Mouse (Mus musculus) C2C12 (cell line): Measurements from ENCODE around the gene Hist1h3b. TPM values are rescaled to one million over a fixed set of nuclear protein-coding genes. Genes with fewer than 3 reads are reported as not detected.
"Not testable (repeated sequence)": the region's sequence is repeated elsewhere in the genome, so short reads cannot be mapped to it uniquely, and the experiment has no call there.

Source experiments
- H3K27me3 ChIP-seq: one replicate; pipeline ENCODE4 v1.6.1; 2011; ENCODE audit not compliant: control insufficient read depth, insufficient read depth, insufficient read length
- H3K36me3 ChIP-seq: one replicate; pipeline ENCODE4 v1.6.1; 2011; ENCODE audit not compliant: control insufficient read depth, insufficient read depth
- H3K4me3 ChIP-seq: one replicate; pipeline ENCODE4 v1.5.1; 2011; ENCODE audit warnings: mild to moderate bottlenecking, control low read depth; ENCODE audit not compliant: poor library complexity, insufficient read depth, severe bottlenecking
- H3K79me2 ChIP-seq: one replicate; pipeline ENCODE4 v1.6.1; 2011; ENCODE audit not compliant: control insufficient read depth, insufficient read depth
- H3K79me3 ChIP-seq: one replicate; pipeline ENCODE4 v1.6.1; 2011; ENCODE audit warnings: low read depth, control low read depth
- H3ac ChIP-seq: one replicate; pipeline ENCODE3; 2011; ENCODE audit warnings: low read depth; ENCODE audit not compliant: control insufficient read depth, insufficient read length
- CEBPB ChIP-seq: IDR thresholded peaks from one replicate; pipeline ENCODE4 v1.6.1; 2011; ENCODE audit warnings: low read depth, mild to moderate bottlenecking, control low read depth, moderate library complexity
- CTCF ChIP-seq: IDR thresholded peaks from one replicate; pipeline ENCODE4 v1.5.1; 2011; ENCODE audit not compliant: control insufficient read depth, insufficient read depth, insufficient read length
- FOSL1 ChIP-seq: IDR thresholded peaks from one replicate; pipeline ENCODE4 v1.8.0; 2011; ENCODE audit warnings: mild to moderate bottlenecking, low read length; ENCODE audit not compliant: poor library complexity, insufficient read depth, severe bottlenecking
- MAX ChIP-seq: IDR thresholded peaks from one replicate; pipeline ENCODE4 v1.6.1; 2011; ENCODE audit warnings: mild to moderate bottlenecking, control low read depth
- MYOD1 ChIP-seq: IDR thresholded peaks from one replicate; pipeline ENCODE4 v1.6.1; 2011; ENCODE audit warnings: low read depth; ENCODE audit not compliant: control insufficient read depth, insufficient read length
- MYOG ChIP-seq: IDR thresholded peaks from one replicate; pipeline ENCODE4 v1.6.1; 2011; ENCODE audit not compliant: control insufficient read depth, insufficient read length; ENCODE audit errors: extremely low read depth
- USF1 ChIP-seq: IDR thresholded peaks from one replicate; pipeline ENCODE4 v1.6.1; 2011; ENCODE audit warnings: low read depth, mild to moderate bottlenecking, control low read depth, moderate library complexity
- polyA plus RNA-seq: library from polyadenylated mRNA; unstranded; fragments of >200 nt; fragmentation: generic; extraction: Trizol; gene quantifications from one replicate; pipeline ENCODE4 v1.2.1, GENCODE M21; 2012; ENCODE audit warnings: missing spikeins

The Hist1h3b gene
- polyA plus RNA-seq, 1 experiment: 2.0 TPM

- H3K36me3 ChIP-seq: no peaks in the 10 kb centered on the region
- no peaks in the 10 kb centered on the region for H3K79me3 ChIP-seq
- H3K27me3 ChIP-seq: no peaks in the 10 kb centered on the region
- no peak overlapping the region for H3ac ChIP-seq
- H3K4me3 ChIP-seq: peak overlapping the region; percentile 23
- TF ChIP-seq CTCF (no peak), MYOG (no peak), CEBPB (no peak), USF1 (no peak), MYOD1 (no peak), MAX (no peak), FOSL1 (no peak)
- H3K79me2 ChIP-seq: no peaks in the 10 kb centered on the region
These were observed 12.5 kb downstream of the Hist1h3b start for GRCm38 (mm10) chr13:23764324-23765171.

- Histone ChIP-seq H3K36me3 (no peaks in the 10 kb centered on the region), H3ac (no peak overlapping the region), H3K79me3 (no peaks in the 10 kb centered on the region), H3K27me3 (no peaks in the 10 kb centered on the region), H3K79me2 (no peaks in the 10 kb centered on the region), H3K4me3 (no peak overlapping the region)
- TF ChIP-seq MYOD1 (no peak), FOSL1 (no peak), CEBPB (no peak), CTCF (no peak), USF1 (no peak), MYOG (no peak), MAX (no peak)
These were observed 13.1 kb downstream of the Hist1h3b start for GRCm38 (mm10) chr13:23765172-23765513.

DNA sequence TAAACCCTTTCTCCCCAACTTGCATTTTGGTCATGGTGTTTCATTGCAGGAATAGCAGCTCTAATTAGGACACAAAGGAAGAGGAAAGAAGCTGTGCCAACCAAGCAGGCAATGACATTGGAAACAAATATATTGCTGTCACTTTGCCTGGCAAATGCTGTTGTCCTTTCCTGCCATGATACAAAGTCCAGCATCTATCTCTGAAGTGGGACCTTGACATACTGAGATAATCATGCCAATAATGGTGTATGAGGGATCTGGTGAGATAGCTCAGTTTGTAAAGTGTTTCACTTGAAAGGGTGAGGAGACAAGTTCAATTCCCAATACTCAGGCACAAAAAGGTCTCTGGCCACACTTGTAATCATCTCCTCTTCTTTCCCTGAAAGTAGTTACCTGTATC is 14.7 kb downstream of the Hist1h3b start:
- no peaks in the 10 kb centered on the region for H3K27me3 ChIP-seq
- TF ChIP-seq MAX (no peak), FOSL1 (no peak), USF1 (no peak), CTCF (no peak), MYOG (no peak), CEBPB (no peak)
- H3K36me3 ChIP-seq: no peaks in the 10 kb centered on the region
- H3K79me2 ChIP-seq: no peaks in the 10 kb centered on the region
- H3ac ChIP-seq: no peak overlapping the region
- no peaks in the 10 kb centered on the region for H3K79me3 ChIP-seq
- no peak overlapping the region for H3K4me3 ChIP-seq

DNA sequence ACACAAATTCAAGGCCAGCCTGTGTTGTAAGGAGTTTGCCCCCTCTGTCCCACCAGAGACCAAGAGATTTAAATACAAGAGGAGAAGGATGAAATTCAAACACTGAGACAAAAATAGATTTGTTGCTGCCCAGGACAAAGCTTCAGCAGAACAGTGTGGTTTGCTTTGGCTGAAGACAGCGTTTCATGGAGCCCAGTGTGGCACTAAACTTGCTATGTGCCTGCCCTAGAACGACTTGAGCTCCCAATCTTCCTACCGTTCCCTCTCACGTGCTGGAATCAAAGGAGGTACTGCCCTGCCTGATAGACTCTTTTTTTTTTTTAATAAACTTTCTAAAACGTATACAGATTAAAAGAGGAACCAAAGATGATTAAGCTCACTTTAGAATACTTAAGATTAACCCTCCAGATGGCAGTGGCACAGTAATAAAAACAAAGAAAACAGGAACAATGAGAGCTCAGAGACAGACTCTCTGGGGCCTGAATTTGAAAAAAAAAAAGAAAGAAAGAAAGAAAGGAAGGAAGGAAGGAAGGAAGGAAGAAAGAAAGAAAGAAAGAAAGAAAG is 16.8 kb downstream of the Hist1h3b start:
- no peaks in the 10 kb centered on the region for H3K79me3 ChIP-seq
- no peaks in the 10 kb centered on the region for H3K36me3 ChIP-seq
- TF ChIP-seq CEBPB (no peak), CTCF (no peak), MYOD1 (no peak), FOSL1 (no peak), MAX (no peak), USF1 (no peak), MYOG (no peak)
- H3ac ChIP-seq: no peak overlapping the region
- H3K4me3 ChIP-seq: no peak overlapping the region
- no peaks in the 10 kb centered on the region for H3K27me3 ChIP-seq
- no peaks in the 10 kb centered on the region for H3K79me2 ChIP-seq

- not testable (repeated sequence) for H3K27me3 ChIP-seq, H3K4me3 ChIP-seq
These were observed 17.5 kb downstream of the Hist1h3b start, which contains the start of gene Trim38 for GRCm38 (mm10) chr13:23769613-23770012. Gene Trim38 (plus strand): TSS chr13:23769913.

More at GRCm38 (mm10) chr13:23769613-23770012, 17.5 kb downstream of the Hist1h3b start, which contains the start of gene Trim38:
- H3K79me3 ChIP-seq, H3ac ChIP-seq, H3K79me2 ChIP-seq, H3K36me3 ChIP-seq: not testable (repeated sequence)
